Mouse (Mus musculus) T-cell, adult 2 months (primary cell): Measurements from ENCODE around the gene Gm13304.
"Not testable (repeated sequence)": the region's sequence is repeated elsewhere in the genome, so short reads cannot be mapped to it uniquely, and the experiment has no call there.

Experiments
- DNase-seq: peaks from one replicate; pipeline ENCODE4 v3.0.0; 2022; ENCODE audit warnings: low spot score

The Gm13304 gene

GRCm38 (mm10) chr4:42114517-42114916, at the start of gene Gm13304:
TSS of gene Gm13304 (plus strand) at chr4:42114817.
- DNase-seq = not testable (repeated sequence)

- not testable (repeated sequence) for DNase-seq
Measured at GRCm38 (mm10) chr4:42090907-42091306, 23.7 kb upstream of the Gm13304 start, which contains the start of gene Gm3893. TSS of gene Gm3893 (plus strand) at chr4:42091207.

- not testable (repeated sequence) for DNase-seq
Measured at GRCm38 (mm10) chr4:42153136-42153535, 38.5 kb downstream of the Gm13304 start, which contains the start of gene Gm13306. TSS of gene Gm13306 (plus strand) at chr4:42153436.
